Mouse (Mus musculus): ENCODE measurements at regions not wholly inside any gene's neighbourhood (a gene's known extent, or its start where the extent isn't known, plus 50 kb on each side); places are given as distances from the start of the nearest gene placed in this dataset.

DNA sequence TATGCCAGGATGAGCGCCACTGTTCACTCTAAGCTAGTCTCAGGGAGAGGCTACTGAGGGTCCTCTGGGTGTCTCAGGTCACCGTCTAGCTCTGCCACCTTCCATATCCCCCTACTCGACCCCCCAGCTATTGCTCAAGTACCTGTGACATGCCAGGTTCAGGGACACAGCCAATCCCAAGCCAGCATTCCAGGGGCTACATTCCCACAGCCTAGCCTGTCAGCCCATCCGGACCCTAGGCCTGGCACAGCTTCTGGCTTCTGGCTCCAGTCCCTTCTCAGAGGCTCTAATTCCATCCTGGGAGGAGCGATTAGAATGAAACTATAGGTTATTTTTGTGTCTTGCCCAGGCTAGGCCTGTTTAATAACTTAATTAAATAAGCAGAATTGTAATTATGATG is 105.2 kb downstream of the 1810010D01Rik start:
- DNase-seq (ENCODE audit: low spot score): no peak

DNA sequence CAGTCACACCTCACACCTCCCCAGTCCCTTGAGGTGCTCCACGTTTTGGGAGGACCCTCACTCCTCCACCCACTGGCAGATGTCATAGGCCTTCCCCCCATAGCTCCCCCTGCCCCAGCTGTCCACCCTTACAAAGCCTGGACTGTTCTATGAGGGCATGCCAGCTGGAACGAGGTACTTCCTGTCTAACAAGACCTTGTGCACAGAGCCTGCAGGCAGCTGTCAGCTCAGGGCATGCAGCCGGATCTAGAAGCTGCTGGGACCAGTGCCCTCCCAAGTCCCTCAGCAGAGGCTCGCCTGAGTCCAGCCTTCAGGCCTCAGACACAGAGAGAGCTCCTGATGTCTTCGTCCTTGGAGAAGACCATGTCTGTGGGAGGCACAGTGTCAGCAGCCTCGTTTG is 105.7 kb downstream of the 1810010D01Rik start:
- DNase-seq (ENCODE audit: low spot score): no peak

DNA sequence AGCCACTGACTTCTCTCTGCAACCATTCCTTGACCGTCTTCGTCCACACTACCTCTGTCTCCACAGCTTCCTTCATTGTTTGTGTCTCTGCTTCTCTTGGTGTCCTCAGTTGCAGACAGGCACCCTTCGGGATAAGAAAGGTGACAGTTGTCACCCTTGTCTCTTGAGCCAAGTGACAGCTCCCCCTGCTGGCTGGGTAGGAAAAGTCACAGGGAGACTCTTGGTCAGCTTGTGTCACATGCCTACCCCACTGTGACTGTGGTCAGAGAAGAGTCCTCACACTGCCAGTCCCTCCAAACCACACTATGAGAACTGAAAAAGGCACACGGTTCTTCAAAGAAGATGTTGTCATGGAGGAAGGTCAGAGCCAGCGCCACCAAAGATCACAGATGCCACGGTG is 109.6 kb downstream of the 1810010D01Rik start:
- DNase-seq (ENCODE audit: low spot score): no peak

DNA sequence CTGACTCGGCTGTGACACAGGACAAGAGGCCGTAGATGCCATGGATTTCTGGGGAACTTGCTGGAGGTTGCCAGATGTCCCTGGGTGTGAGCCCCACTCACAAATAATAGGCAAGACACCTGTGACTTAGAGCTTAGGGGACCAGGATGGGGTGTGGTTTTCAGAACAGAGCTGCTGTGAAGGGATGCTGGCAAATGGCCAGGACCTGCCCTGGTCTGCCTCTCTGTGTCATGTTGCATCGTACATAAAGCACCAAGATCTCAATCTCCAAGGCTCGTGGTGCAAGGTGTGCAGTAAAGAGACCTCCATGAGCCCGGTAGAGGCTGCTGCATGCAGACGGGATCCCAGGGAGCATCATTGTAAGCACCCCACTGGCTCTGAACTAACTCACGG is 113.8 kb downstream of the 1810010D01Rik start:
- DNase-seq (ENCODE audit: low spot score): no peak

DNA sequence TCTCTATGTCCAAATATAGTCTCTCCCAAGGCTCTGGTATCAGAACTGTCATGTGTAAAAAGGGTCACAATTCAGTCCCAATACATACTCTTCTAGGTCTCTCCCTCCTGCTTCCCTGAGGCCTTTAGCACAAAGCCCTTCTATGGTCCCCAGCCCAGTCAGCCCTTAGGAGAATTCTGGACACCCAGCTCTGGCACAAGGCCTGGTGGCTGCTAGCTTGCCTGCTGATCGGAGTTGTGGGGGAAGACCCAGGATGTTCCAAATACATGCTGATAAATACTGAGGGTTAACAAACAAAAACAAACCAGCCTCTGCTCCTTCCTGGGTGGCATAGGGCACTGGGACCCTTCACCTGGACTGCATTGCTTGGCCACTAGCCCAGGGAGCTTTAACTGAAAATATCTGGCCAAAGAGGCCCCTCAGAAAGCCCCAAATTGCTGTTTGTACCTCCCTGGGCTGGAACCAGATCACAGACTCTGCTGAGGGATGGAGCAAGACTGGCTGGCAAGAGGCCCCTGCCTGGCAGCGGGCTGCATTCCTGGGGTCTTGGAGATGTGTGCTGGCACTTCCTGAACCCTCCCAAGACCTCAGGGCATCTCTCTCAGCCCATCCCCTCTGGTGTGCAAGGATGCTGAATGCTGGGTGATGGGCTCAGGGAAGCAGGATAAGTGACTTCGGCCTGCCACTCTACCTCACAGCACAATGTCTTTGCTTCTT is 114.3 kb downstream of the 1810010D01Rik start:
- no peak for DNase-seq (ENCODE audit: low spot score)

DNA sequence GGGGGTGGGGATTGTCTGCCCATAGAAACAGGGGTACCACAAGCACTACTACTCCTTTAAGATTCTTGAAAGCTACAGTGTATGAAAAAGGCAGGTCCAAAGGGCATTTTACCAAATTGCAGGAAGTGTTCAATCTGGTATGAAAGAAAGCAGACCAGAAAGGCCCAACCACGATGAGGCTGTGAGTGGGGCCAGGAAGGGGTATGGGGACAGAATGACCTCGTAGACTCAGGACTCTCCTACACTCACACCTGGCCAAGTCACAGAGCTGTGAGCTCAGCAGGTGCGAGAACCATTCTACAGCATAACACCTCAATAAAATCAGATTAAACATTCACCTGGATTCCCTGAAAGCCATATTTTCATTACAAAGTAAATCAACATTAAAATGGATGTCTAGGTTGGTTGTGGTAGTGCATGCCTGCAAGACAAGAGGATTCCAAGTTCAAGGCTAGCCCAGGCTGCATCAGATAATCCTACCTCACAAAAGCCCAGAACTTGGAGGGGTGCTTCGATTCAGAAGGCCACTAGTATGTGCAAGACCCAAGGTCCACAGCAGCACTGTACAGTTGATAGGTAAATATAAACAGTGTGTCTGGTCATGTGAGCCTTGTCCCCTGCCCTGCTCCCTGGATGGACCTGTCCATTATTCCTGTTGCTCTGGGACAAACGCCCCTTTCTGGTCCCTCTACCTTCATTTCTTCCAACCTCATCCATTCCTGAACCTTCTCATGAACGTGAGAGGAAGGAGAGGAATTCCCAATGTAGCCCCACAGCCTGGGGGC is 115.3 kb downstream of the 1810010D01Rik start:
- DNase-seq (ENCODE audit: low spot score): no peak

DNA sequence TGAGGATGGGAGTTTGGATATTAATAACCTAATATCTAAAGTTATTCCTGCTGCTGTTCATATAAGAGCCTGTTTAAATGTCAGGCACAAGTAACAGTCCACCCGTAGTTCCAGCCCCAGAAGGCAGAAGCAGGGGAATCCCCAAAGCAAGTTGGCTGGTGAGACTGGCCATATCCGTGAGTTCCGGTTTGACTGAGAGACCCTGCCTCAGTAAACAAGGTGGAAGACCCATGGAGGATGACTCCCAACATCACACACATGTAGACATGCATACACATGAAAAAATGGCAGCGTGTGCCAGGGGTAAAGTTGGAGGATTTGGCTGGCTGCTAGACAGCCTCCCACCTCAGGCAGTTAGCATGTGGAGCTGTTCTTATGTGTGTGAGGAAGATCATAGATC is 117.1 kb downstream of the 1810010D01Rik start:
- no peak for DNase-seq (ENCODE audit: low spot score)

DNA sequence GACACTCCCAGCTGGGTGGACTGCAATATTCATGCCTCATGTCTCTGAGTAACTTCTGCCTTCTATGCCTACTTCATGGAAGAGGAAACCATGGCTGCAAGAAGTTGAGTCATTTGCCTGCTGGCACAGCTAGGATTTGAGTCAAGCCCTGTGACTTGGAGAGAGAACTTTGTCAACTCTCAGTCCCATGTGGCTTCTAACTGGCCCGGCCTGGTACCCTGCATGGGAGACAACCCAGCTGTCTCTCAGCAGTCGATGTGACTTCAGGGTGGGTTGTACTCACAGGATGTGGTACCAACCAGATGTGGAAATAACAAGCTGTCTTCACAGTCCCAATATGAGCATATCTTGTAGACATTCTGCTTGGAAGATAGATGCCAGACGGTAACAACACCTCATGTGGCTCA is 118.6 kb downstream of the 1810010D01Rik start:
- no peak for DNase-seq (ENCODE audit: low spot score)

DNA sequence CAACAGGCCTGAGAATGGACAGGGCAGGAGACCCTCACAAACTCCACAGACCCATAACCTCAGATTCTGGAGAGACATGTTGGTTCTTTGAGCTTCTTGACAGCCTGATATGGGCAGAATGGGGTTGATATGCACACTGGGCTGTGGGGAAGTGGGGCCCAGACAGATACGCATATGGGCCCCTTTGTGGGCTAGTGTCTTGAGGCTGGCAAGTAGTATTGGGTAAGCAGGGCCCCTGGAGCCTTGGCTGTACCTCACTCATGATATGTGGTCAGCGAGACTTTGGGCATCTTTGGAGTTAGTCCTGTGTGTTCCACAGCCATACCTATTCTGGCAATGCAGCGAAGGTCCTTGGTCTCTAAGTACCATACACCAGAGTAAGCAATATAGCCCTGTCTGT is 119.3 kb downstream of the 1810010D01Rik start:
- DNase-seq (ENCODE audit: low spot score): no peak

DNA sequence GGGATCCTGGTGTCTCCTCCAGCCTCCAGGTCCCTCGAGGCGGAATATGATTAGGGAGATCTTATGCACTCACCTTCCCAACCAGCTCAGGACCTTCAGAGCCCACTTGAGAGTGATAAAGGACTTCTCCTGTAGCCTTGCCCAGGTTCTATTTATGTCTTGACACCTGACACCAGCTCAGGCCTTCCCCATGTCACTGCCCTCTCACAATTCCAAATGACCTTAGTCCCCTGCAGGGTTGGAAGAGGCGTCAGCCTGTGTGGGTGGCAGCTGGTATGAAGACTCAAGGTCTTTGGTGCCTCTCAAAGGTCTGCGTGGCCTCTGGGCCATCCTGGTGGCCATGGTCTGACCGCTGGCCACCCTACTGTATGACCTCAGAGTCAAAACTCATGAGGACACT is 120.1 kb downstream of the 1810010D01Rik start:
- DNase-seq (ENCODE audit: low spot score): no peak

DNA sequence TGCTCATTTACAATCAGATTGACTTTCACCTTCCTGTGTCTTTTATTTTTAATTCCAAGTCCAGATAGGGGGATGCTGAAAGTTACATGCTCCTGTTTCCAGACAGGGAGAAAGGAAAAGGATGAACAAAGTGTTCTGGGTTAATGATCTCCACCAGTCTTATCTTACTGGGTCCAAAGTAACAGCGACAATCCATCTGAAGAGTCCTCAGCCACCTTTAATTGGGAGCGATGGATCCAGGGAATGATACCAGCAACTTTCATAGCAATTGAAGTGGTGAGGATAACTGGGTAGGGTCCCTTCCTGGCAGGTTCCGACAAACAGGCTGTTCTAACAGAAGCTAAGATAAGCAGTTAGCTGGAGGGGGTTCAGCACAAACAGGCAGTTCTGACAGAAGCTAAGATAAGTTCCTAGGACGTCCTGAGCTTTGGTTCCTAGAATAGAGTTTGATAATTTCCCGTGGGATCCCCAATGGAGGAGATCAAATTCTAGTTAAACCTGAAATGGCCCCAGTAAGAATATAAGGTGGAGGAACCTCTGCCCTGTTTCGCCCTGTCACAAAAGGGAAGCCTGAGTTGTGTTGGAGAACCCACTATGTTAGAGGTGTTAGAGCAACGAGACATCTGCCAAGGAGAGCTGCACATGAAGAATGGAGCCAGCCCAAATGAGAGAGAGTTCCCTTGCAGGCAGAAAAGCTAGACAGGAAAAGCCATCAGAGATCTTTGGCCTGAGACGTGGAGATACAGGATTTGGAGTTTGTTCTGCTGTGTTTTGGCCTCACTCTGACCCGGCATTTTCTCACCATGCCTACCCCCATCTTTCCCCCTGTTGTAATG is 124.8 kb downstream of the 1810010D01Rik start:
- no peak for DNase-seq (ENCODE audit: low spot score)

DNA sequence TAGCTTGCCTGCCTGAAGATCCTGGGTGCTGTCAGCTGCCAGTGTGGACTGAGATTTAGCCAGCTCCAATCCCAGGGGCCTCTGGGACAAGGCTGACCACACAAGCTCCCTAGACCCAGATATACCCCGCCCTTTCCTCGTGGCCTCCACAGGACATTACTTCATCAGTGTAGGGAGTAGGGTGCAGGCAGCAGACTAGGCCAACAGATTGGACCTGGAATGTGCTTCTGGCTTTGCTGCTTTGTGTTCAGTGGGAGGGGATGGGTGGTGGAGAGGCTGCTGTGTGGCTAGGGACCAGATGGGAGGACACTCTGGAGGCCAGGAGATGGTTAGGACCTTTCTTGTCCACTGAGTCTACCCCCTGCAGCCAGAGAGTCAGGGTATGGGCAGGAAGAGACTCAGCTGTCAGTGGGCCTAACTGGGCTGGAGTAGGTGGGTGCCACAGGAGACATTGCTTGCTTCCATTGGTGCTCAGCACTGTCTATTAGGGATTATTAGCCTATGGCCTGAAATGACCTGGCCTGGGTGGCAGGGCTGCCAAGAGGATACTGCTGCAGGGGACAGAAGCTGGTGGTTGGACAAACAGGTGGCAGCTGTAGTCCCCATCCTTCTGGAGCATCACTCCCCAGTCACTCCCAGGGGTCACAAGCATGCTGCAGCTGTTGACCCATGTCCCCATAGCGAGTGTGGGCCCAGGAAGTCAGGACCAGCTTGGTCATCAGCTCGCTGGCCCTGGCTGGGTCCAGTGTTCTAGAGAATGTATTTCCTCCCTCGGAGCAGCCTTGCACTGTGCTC is 132.5 kb upstream of the Ccnd1 start:
- DNase-seq (ENCODE audit: low spot score): no peak

DNA sequence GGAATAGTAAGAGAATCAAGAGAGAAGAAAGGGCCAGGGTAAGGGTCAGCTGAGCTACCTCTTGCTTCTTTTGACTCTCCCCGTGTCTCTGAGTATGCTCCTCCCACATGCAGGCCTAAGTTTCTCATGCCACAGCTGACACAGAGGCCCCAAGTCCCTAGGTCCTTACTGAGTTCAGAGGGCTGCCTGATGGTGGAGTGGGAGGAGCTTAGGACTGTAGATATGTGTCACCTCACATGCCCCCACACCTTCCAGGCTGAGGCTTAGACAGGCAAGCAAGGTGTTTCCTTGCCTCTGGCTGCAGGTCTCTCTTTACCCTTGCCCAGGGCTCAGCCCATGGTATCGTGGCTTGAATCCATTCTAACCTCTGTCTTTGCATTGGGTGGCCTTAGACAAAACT is 131.8 kb upstream of the Ccnd1 start:
- DNase-seq (ENCODE audit: low spot score): no peak

DNA sequence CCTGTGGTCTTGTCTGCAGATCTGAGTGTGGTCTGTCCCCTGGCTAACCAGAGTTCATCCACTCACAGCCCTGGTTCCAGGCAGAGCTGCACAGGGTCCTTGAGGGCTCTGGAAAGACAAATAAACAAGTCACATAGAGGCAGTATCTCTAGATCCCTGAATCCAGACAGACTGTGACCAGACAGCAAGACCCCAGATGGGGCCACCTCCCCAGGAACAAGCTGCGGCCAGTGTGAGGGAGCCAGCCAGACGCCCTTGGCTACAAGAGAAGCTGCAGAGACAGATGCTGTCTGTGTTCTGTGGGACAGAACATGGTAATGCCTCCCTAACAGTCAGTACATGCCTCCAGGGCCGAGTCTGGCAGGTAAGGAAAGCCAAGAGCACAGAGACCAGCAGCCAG is 127.6 kb upstream of the Ccnd1 start:
- no peak for DNase-seq (ENCODE audit: low spot score)

DNA sequence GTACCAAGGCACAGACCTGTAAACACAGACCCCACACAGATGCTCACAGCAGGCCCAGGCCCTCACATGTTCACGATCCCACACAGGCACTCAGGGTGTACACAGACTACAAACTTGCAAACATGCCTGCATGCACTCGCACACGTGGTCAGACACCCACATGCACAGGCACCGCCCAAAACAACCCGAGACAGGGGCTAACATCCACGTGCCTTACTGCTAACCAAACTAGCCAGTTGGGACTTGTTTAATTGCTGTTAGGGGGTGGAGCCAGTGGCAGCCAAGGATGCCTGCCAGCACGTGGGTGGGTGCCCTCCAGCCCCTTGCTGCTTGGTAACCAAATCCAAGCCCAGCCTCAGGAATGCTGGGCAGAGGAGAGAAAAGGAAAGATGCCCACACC is 116.6 kb upstream of the Ccnd1 start:
- DNase-seq (ENCODE audit: low spot score): no peak

DNA sequence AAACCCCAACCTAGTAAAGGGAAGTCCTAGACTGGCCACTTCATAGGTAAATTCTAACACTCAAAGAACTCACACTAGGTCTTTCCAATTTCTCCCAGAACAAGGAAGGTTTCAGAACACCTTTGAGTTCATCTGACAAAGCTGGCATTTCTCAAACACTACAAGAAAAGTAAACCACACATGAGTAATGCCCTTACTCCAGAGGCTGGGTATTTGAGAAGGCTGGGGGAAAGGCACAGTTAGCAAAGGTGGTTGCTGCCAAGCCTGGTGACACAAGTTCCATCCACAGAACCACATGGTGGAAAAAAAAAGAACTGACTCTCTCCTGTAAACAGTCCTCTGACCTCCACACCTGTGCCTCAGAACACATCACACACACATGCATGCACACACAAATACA is 111.9 kb upstream of the Ccnd1 start:
- DNase-seq (ENCODE audit: low spot score): no peak

DNA sequence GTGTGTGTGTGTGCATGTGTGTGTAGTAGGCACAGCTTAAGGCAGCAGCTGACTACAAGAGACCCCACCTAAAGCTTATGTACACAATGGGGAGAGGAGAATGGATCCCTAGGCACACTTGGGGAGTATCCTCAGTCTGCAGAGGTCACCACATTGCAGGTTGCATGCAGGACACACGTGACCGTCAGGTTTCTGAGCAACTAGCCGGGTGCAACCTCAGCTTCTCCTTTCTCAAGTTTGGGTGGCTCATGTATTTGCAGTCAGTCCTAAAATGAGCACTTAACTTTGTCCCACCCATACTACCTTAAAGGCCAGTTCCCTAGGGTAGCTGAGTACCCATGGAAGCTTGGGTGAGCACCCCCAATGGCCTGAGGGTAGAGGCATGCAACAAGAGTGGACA is 111.0 kb upstream of the Ccnd1 start:
- DNase-seq (ENCODE audit: low spot score): no peak

DNA sequence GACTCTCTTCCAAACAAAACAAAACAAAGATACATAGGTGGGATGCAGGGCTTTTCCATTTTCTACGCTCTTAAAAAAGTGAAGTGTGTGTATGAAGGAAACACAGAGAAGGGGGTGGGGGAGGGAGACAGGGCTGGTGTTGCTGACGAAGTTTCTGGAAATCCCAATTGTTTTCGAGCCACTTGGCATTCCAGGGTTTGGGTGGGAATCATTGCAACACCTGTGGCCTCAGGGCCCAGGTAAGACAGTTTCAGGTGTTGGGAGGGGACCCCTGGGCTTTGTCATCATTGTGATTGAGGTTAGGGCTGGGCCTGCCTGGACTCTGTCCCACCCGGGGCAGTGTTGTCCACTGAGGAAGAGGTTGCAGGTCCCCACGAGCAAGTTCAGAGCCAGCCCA is 108.8 kb upstream of the Ccnd1 start:
- no peak for DNase-seq (ENCODE audit: low spot score)

DNA sequence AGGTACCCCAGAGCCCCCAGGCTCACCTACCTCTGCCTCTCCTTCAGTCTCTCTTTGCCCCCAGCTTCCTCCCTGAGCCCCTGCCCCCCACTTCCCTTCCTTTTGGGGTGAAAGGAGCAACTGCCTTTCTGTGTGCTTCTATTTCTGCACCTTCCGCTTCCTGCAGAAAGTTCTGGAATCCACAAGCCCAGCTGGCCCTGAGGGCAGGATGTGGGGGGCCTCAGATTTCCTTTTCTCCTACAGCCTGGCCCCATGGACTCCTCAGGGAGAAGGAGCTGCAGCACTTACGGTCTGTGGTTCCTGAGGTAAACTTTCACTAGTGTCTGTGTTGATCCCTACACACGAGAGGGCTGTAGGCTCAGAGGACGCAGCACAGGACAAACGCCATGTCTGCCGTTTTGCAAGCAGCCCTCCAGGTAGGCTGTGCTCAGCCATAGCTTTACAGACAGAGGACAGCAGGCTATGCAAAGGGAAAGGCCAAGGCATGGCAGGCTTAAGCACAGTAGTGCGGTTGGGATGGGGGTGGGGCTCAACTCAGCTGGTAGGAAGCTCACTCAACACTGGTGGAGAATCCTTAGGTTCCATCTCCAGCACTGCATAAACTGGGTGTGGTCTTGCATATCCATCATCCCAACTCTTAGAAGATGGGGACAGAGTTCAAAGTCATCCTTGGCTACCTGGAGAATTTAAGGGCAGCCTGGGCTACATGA is 108.2 kb upstream of the Ccnd1 start:
- DNase-seq (ENCODE audit: low spot score): no peak

DNA sequence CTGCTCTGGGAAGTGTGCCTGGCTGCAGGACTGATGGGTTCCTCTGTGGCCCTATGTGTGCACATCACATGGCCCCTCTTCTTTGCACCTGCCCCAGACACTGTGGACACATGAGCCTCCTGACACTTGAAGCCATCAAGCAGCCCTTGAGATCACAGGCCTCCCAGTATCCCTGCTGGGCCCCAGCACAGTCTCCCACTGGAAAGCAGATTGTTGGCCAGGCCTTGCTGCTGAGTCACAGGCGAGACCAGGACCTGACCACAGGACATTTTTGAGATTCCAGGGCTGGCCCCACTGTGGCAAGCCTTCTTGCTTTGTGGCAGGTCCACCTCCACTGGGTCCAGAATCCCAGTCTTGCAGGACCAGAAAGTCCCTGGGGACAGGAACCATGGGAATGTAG is 105.5 kb upstream of the Ccnd1 start:
- DNase-seq (ENCODE audit: low spot score): no peak

DNA sequence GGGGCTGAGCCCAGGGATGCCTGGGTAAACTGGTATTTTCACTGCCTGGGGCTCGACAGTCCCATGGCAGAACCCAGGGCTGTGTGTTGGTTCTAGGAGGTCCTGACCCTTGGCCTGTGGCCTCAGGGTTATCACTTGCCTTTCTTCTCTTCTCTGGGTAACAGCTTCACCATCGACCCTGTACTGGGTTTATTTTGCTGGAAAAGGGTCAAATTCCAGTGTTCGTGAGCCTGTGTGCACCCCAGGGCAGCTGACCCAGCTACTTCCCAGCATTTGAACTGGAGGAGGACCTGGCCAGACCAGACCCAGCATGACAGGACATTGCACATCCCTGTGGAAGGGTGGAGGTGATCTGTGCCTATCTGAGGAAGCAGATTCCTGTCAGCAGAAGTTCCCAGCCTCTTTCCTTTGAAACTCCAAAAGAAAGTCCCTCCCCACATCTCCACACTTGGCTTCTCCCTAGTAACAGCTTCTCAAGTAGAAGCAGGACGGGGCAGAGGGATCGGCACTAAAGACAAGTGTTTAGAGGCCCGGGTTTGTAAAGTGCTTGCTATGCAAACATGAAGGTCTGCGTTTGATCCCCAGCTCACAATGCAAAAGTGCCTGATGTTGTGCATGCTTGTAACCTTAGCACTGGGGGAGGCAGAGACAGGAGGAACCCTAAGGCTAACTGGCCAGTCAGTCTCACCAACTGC is 103.9 kb upstream of the Ccnd1 start:
- DNase-seq (ENCODE audit: low spot score): no peak
